Mouse (Mus musculus): Measurements from ENCODE around the gene Hoxb13. TPM values are rescaled to one million over a fixed set of nuclear protein-coding genes. Genes with fewer than 3 reads are reported as not detected.

Gene Hoxb13
- polyA plus RNA-seq, 1 experiment from 2014 or later = not detected

DNA sequence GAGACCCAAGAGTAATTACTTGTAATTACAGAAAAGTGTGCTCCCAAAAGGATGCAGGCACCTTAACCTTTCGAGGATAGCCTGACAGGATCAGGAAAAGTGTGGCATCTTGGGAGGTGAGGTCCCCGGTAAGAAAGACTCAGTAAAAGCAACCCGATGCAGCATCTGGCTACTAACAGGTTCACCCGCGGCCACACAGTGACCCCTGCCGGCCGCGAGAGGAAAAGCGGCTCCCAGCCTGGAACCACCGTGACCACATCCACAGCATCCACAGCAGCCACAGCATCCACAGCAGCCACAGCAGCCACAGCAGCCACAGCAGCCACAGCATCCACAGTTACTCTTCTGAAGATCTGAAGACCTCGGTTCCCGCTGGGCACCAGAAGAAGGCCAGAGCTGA is 40.8 kb downstream of the Hoxb13 start:
- no peak for ATAC-seq
- TF ChIP-seq EP300 (IDR thresholded peaks at IDR 0.05; ENCODE audit: low read depth) (no peak), CTCF (IDR thresholded peaks at IDR 0.05; ENCODE audit: low read depth) (peak; percentile 84)
- H3K4me1 ChIP-seq (ENCODE audit: insufficient read depth) = no peaks in the 10 kb centered on the region
- H3K27me3 ChIP-seq (ENCODE audit: insufficient read depth, low read length) = peaks cover 22% of the 10 kb centered on the region
- 1% methylated on average over 12 of the region's 12 CpGs for WGBS (ENCODE audit: insufficient replicate concordance)
- DNase-seq = peak; percentile 65
- no peak overlapping the region for H3K4me2 ChIP-seq (ENCODE audit: low read depth, low read length)
- H3K9ac ChIP-seq (replicated peaks) = no peak overlapping the region
- H3K4me3 ChIP-seq (ENCODE audit: low read depth, low read length) = no peak overlapping the region
- H3K9me3 ChIP-seq (ENCODE audit: low read length) = no peaks in the 10 kb centered on the region
- H3K27ac ChIP-seq (ENCODE audit: low read depth) = no peak overlapping the region
- no peaks in the 10 kb centered on the region for H3K36me3 ChIP-seq (replicated peaks; ENCODE audit: insufficient read depth, low read length)

DNA sequence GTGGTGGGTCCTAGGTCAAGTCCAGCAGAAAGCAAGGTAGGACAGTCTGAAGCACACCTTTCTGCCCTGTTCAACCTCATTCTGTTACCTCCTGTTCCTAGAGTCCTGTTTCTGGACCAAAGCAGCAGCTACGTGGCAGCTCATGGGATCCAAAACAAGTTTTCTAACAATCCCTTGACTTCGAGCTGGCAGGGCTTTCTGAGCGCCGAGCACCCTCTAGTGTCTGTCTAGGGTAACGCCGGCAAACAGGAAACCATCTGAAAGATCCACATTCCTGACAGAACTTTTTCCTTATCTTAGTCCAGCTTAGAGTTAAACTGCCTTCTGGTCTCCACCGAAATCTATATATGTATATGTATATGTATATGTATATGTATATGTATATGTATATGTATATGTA is 46.1 kb downstream of the Hoxb13 start:
- WGBS (ENCODE audit: insufficient replicate concordance) = under 1% methylated on average over 7 of the region's 7 CpGs
- TF ChIP-seq CTCF (IDR thresholded peaks at IDR 0.05; ENCODE audit: low read depth) = peak; percentile 77
- TF ChIP-seq EP300 (IDR thresholded peaks at IDR 0.05; ENCODE audit: low read depth) = no peak
- Histone ChIP-seq H3K36me3 (replicated peaks; ENCODE audit: insufficient read depth, low read length) (no peaks in the 10 kb centered on the region), H3K9me3 (ENCODE audit: low read length) (no peaks in the 10 kb centered on the region), H3K27me3 (ENCODE audit: insufficient read depth, low read length) (peaks cover 20% of the 10 kb centered on the region), H3K4me3 (ENCODE audit: low read depth, low read length) (no peak overlapping the region), H3K4me1 (ENCODE audit: insufficient read depth) (no peaks in the 10 kb centered on the region), H3K4me2 (ENCODE audit: low read depth, low read length) (no peak overlapping the region), H3K9ac (replicated peaks) (no peak overlapping the region), H3K27ac (ENCODE audit: low read depth) (no peak overlapping the region)
- DNase-seq (peak; percentile 57), ATAC-seq (no peak)

Other genes starting within 250 kb of the Hoxb13 start
- gene Igf2bp1, start 188.4 kb upstream of the Hoxb13 start, polyA plus RNA-seq (2015; fragmentation: Nextera tagmentation; extraction: Ambion mirVana) = 1.6 and 2.8 TPM in 2 replicates
- gene Gip, start 169.8 kb upstream of the Hoxb13 start, polyA plus RNA-seq (2015; fragmentation: Nextera tagmentation; extraction: Ambion mirVana) = not detected in 2 replicates
- gene Snf8, start 159.4 kb upstream of the Hoxb13 start, polyA plus RNA-seq (2015; fragmentation: Nextera tagmentation; extraction: Ambion mirVana) = 46.9 and 47.5 TPM in 2 replicates
- 11.5 and 12.3 TPM in 2 replicates for gene Ube2z, start 128.9 kb upstream of the Hoxb13 start, polyA plus RNA-seq (2015; fragmentation: Nextera tagmentation; extraction: Ambion mirVana)
- gene Atp5g1, start 118.6 kb upstream of the Hoxb13 start, polyA plus RNA-seq (2015; fragmentation: Nextera tagmentation; extraction: Ambion mirVana) = 781 and 849 TPM in 2 replicates
- gene Calcoco2, start 82.4 kb upstream of the Hoxb13 start, polyA plus RNA-seq (2015; fragmentation: Nextera tagmentation; extraction: Ambion mirVana) = not detected in 2 replicates
- not detected in 2 replicates for gene Ttll6, start 60.5 kb upstream of the Hoxb13 start, polyA plus RNA-seq (2015; fragmentation: Nextera tagmentation; extraction: Ambion mirVana)
- gene Hoxb9, start 77.1 kb downstream of the Hoxb13 start, polyA plus RNA-seq (2015; fragmentation: Nextera tagmentation; extraction: Ambion mirVana) = not detected in 2 replicates
- gene Hoxb8, start 87.6 kb downstream of the Hoxb13 start, polyA plus RNA-seq (2015; fragmentation: Nextera tagmentation; extraction: Ambion mirVana) = not detected in 2 replicates
- 0.27 and 0.51 TPM in 2 replicates for gene Hoxb7, start 92.3 kb downstream of the Hoxb13 start, polyA plus RNA-seq (2015; fragmentation: Nextera tagmentation; extraction: Ambion mirVana)
- not detected in 2 replicates for gene Hoxb6, start 98.2 kb downstream of the Hoxb13 start, polyA plus RNA-seq (2015; fragmentation: Nextera tagmentation; extraction: Ambion mirVana)
- 0.75 and 0.91 TPM in 2 replicates for gene Hoxb5, start 109.0 kb downstream of the Hoxb13 start, polyA plus RNA-seq (2015; fragmentation: Nextera tagmentation; extraction: Ambion mirVana)
- 0.22 and 0.27 TPM in 2 replicates for gene Hoxb4, start 124.0 kb downstream of the Hoxb13 start, polyA plus RNA-seq (2015; fragmentation: Nextera tagmentation; extraction: Ambion mirVana)
- 0.19 and 0.26 TPM in 2 replicates for gene Hoxb3, start 129.0 kb downstream of the Hoxb13 start, polyA plus RNA-seq (2015; fragmentation: Nextera tagmentation; extraction: Ambion mirVana)
- 0.67 and 1.1 TPM in 2 replicates for gene Hoxb2, start 156.2 kb downstream of the Hoxb13 start, polyA plus RNA-seq (2015; fragmentation: Nextera tagmentation; extraction: Ambion mirVana)
- not detected in 2 replicates for gene Hoxb1, start 171.4 kb downstream of the Hoxb13 start, polyA plus RNA-seq (2015; fragmentation: Nextera tagmentation; extraction: Ambion mirVana)

All from liver, postnatal 0 days (tissue).